Mouse (Mus musculus) cerebellum, postnatal 36 days (tissue): ENCODE results near the gene Zcchc24.
A peak's percentile ranks its signal among the peaks of the same experiment; 100 is the strongest.

Experiments
- DNase-seq, 2 experiments: peaks; one replicate each; pipeline ENCODE4 v3.0.0; 2021 to 2022; ENCODE audit warnings: mixed read lengths in 2 of 2

Zcchc24 gene

GRCm38 (mm10) chr14:25774100-25774499 is 5.3 kb upstream of the Zcchc24 start:
- DNase-seq = no peak

GRCm38 (mm10) chr14:25773039-25773438 is 4.2 kb upstream of the Zcchc24 start:
- DNase-seq = no peak

- no peak for DNase-seq
Measured at GRCm38 (mm10) chr14:25769626-25770306, 927 bp upstream of the Zcchc24 start.

GRCm38 (mm10) chr14:25768261-25768893 is 462 bp downstream of the Zcchc24 start:
- DNase-seq = peak in 1 of 2 experiments; percentile 13

- DNase-seq = no peak
Measured at GRCm38 (mm10) chr14:25767725-25768203, 1.1 kb downstream of the Zcchc24 start.

- no peak for DNase-seq
Measured at GRCm38 (mm10) chr14:25766441-25766840, 2.4 kb downstream of the Zcchc24 start.

- DNase-seq = peak in 1 of 2 experiments; percentile 38
Measured at GRCm38 (mm10) chr14:25765921-25766320, 2.9 kb downstream of the Zcchc24 start.

GRCm38 (mm10) chr14:25765146-25765545 is 3.7 kb downstream of the Zcchc24 start:
- no peak for DNase-seq

GRCm38 (mm10) chr14:25761184-25761583 is 7.7 kb downstream of the Zcchc24 start:
- DNase-seq = no peak

- no peak for DNase-seq
Measured at GRCm38 (mm10) chr14:25759981-25760537, 8.8 kb downstream of the Zcchc24 start.

- no peak for DNase-seq
Measured at GRCm38 (mm10) chr14:25759551-25759950, 9.3 kb downstream of the Zcchc24 start.

- no peak for DNase-seq
Measured at GRCm38 (mm10) chr14:25757917-25758316, 10.9 kb downstream of the Zcchc24 start.

- DNase-seq = no peak
Measured at GRCm38 (mm10) chr14:25756385-25756990, 12.4 kb downstream of the Zcchc24 start.

- no peak for DNase-seq
Measured at GRCm38 (mm10) chr14:25755541-25755940, 13.3 kb downstream of the Zcchc24 start.

GRCm38 (mm10) chr14:25754531-25755484 is 14.0 kb downstream of the Zcchc24 start:
- no peak for DNase-seq

- DNase-seq = peak in 1 of 2 experiments; percentile 25
Measured at GRCm38 (mm10) chr14:25753021-25753420, 15.8 kb downstream of the Zcchc24 start.

- DNase-seq = no peak
Measured at GRCm38 (mm10) chr14:25751067-25751466, 17.8 kb downstream of the Zcchc24 start.

GRCm38 (mm10) chr14:25750448-25751015 is 18.3 kb downstream of the Zcchc24 start:
- DNase-seq = no peak

- no peak for DNase-seq
Measured at GRCm38 (mm10) chr14:25749143-25749909, 19.5 kb downstream of the Zcchc24 start.

- no peak for DNase-seq
Measured at GRCm38 (mm10) chr14:25747996-25748756, 20.7 kb downstream of the Zcchc24 start.
